9 mouse cellular contexts compared by ENCODE assay signal in the genomic region with DNA sequence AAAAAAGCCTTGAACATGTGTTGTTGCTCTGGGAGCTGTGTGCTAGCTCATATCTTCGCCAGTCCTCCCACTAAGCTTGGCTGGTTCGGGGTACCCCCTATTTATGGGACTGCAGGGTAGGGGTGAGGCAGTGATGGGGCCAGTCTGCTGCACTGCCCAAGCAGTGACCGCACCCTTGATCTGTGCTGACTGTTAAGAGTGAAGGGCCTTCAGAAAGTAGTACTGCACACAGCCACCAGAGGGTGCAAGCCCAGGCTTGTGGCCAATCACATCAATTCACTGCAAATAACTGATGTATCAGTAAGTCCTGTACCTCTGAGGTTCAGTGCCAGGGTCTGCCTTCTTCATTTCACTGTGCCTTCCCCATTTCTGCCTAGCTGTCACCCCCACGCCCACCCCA. TPM values are rescaled to one million over a fixed set of nuclear protein-coding genes. Genes with fewer than 3 reads are reported as not detected.
DNase-seq lines count a peak whose midpoint lies in the region; ATAC-seq lines count a peak whose summit lies in the region.
"Had no signal": no experiment of that assay in that cellular context is flagged by ENCODE, and none has a peak within 500 bp of the region (broad histone marks: within the 10 kb centered on the region; RNA-seq: fewer than 3 reads in every experiment).

No protein-coding gene starts in this region.

- H3K36me3 ChIP-seq in hindbrain, embryonic 10.5 days: peaks cover 43% of the 10 kb centered on the region
- peaks cover 33% of the 10 kb centered on the region for H3K36me3 ChIP-seq in hindbrain, embryonic 13.5 days

- H3K9ac ChIP-seq in hindbrain, embryonic 13.5 days: no peak overlapping the region

- peak; percentile 78 for DNase-seq in hindbrain, embryonic 10.5 days (ENCODE audit: low spot score)
- DNase-seq in cerebellum, adult 8-10 months: peak; percentile 83
- DNase-seq in left cerebral cortex, postnatal 10 days (ENCODE audit: extremely low spot score in 1 of 2, low spot score in 2 of 2): peak; percentile 67 to 80
- peak; percentile 68 for DNase-seq in spleen, adult 12 weeks (ENCODE audit: low spot score)

- peaks cover 20% of the 10 kb centered on the region for H3K4me1 ChIP-seq in hindbrain, embryonic 10.5 days (replicated peaks)
- peaks cover 12% of the 10 kb centered on the region for H3K4me1 ChIP-seq in hindbrain, embryonic 13.5 days (replicated peaks)

- no peak overlapping the region for H3K4me2 ChIP-seq in hindbrain, embryonic 13.5 days

- intact Hi-C loops in left cerebral cortex, postnatal 10 days (cut with DNase I): no loop called here

- H3K4me3 ChIP-seq in hindbrain, embryonic 10.5 days: no peak overlapping the region
- no peak overlapping the region for H3K4me3 ChIP-seq in hindbrain, embryonic 13.5 days
- H3K4me3 ChIP-seq: megakaryocyte, embryonic 14.5 days had no signal

- no peak overlapping the region for H3K27ac ChIP-seq in hindbrain, embryonic 10.5 days
- H3K27ac ChIP-seq in hindbrain, embryonic 13.5 days: no peak overlapping the region

- no peaks in the 10 kb centered on the region for H3K9me3 ChIP-seq in hindbrain, embryonic 10.5 days
- H3K9me3 ChIP-seq in hindbrain, embryonic 13.5 days: no peaks in the 10 kb centered on the region
- H3K9me3 ChIP-seq: megakaryocyte, embryonic 14.5 days had no signal

- 35% methylated on average over 4 of the region's 4 CpGs for WGBS in hindbrain, embryonic 10.5 days
- 36% methylated on average over 4 of the region's 4 CpGs for WGBS in hindbrain, embryonic 13.5 days

- H3K27me3 ChIP-seq in hindbrain, embryonic 10.5 days (ENCODE audit: insufficient read depth, poor library complexity, severe bottlenecking): peaks cover 7% of the 10 kb centered on the region; the same call in 1 of the 2 replicates
- no peaks in the 10 kb centered on the region for H3K27me3 ChIP-seq in hindbrain, embryonic 13.5 days

- ATAC-seq in hindbrain, embryonic 13.5 days (ENCODE audit: low FRiP score): no peak
- ATAC-seq in frontal cortex, adult (ENCODE audit: low TSS enrichment): peak; percentile 13; the same call in 1 of the 2 replicates
- ATAC-seq in inflammation-experienced regulatory T-cells, adult 6 months: peak; percentile 50
- peak; percentile 68 for ATAC-seq in megakaryocyte-erythroid progenitor cell, adult 5-6 weeks (replicated peaks; ENCODE audit: low FRiP score, low TSS enrichment, poor library complexity, severe bottlenecking)

RNA-seq across cellular contexts. Expression of gene Nudt14, which starts 13.9 kb away (rescaled TPM):
- polyA plus RNA-seq in hindbrain, embryonic 10.5 days (2016; fragmentation: Nextera tagmentation; extraction: Ambion mirVana): 79.5 and 83.0 TPM in 2 replicates
- polyA plus RNA-seq in hindbrain, embryonic 13.5 days (2015; fragmentation: Nextera tagmentation; extraction: Ambion mirVana): 59.2 and 59.8 TPM in 2 replicates
- 10 to 100 TPM; 33.0 to 42.6 (median 40.7) TPM for polyA plus RNA-seq in inflammation-experienced regulatory T-cells, adult 6 months (2017; shearing (Covaris generic))
- 10 to 100 TPM; 11.8 to 13.2 TPM for total RNA-seq in left cerebral cortex, postnatal 10 days (2021)
- total RNA-seq in megakaryocyte-erythroid progenitor cell, adult 5-6 weeks (2014; fragmentation: Nextera tagmentation): 9.9 and 22.9 TPM in 2 replicates
- 1.9 and 7.5 TPM in 2 replicates for total RNA-seq in megakaryocyte-erythroid progenitor cell, adult 5-6 weeks (2017)

RNA-seq across cellular contexts. Expression of gene Btbd6, which starts 20.5 kb away (rescaled TPM):
- 22.8 and 27.2 TPM in 2 replicates for polyA plus RNA-seq in hindbrain, embryonic 10.5 days (2016; fragmentation: Nextera tagmentation; extraction: Ambion mirVana)
- polyA plus RNA-seq in hindbrain, embryonic 13.5 days (2015; fragmentation: Nextera tagmentation; extraction: Ambion mirVana): 40.0 and 45.5 TPM in 2 replicates
- polyA plus RNA-seq in inflammation-experienced regulatory T-cells, adult 6 months (2017; shearing (Covaris generic)): 1 to 10 TPM; 7.2 to 8.8 (median 7.3) TPM
- total RNA-seq in left cerebral cortex, postnatal 10 days (2021): 10 to 100 TPM; 61.0 to 61.9 TPM
- total RNA-seq in megakaryocyte-erythroid progenitor cell, adult 5-6 weeks (2014; fragmentation: Nextera tagmentation): 4.2 and 6.5 TPM in 2 replicates
- 5.0 and 8.7 TPM in 2 replicates for total RNA-seq in megakaryocyte-erythroid progenitor cell, adult 5-6 weeks (2017)

RNA-seq across cellular contexts. Expression of gene Jag2, which starts 26.2 kb away (rescaled TPM):
- polyA plus RNA-seq in hindbrain, embryonic 10.5 days (2016; fragmentation: Nextera tagmentation; extraction: Ambion mirVana): 4.7 and 4.8 TPM in 2 replicates
- polyA plus RNA-seq in hindbrain, embryonic 13.5 days (2015; fragmentation: Nextera tagmentation; extraction: Ambion mirVana): 8.4 and 10.7 TPM in 2 replicates
- under 1 TPM; 0.39 to 0.59 (median 0.50) TPM for polyA plus RNA-seq in inflammation-experienced regulatory T-cells, adult 6 months (2017; shearing (Covaris generic))
- 10 to 100 TPM; 60.0 to 60.9 TPM for total RNA-seq in left cerebral cortex, postnatal 10 days (2021)
- total RNA-seq in megakaryocyte-erythroid progenitor cell, adult 5-6 weeks (2014; fragmentation: Nextera tagmentation): 0.11 and 0.99 TPM in 2 replicates
- 0.23 and 5.7 TPM in 2 replicates for total RNA-seq in megakaryocyte-erythroid progenitor cell, adult 5-6 weeks (2017)

RNA-seq across cellular contexts. Expression of gene Brf1, which starts 44.7 kb away (rescaled TPM):
- 55.4 and 57.1 TPM in 2 replicates for polyA plus RNA-seq in hindbrain, embryonic 10.5 days (2016; fragmentation: Nextera tagmentation; extraction: Ambion mirVana)
- 58.3 and 58.6 TPM in 2 replicates for polyA plus RNA-seq in hindbrain, embryonic 13.5 days (2015; fragmentation: Nextera tagmentation; extraction: Ambion mirVana)
- polyA plus RNA-seq in inflammation-experienced regulatory T-cells, adult 6 months (2017; shearing (Covaris generic)): 10 to 100 TPM; 20.2 to 32.0 (median 30.5) TPM
- total RNA-seq in left cerebral cortex, postnatal 10 days (2021): 10 to 100 TPM; 53.8 to 54.2 TPM
- 79.6 and 114 TPM in 2 replicates for total RNA-seq in megakaryocyte-erythroid progenitor cell, adult 5-6 weeks (2014; fragmentation: Nextera tagmentation)
- 58.8 and 83.3 TPM in 2 replicates for total RNA-seq in megakaryocyte-erythroid progenitor cell, adult 5-6 weeks (2017)

RNA-seq across cellular contexts. Expression of gene Pacs2, which starts 58.5 kb away (rescaled TPM):
- polyA plus RNA-seq in hindbrain, embryonic 10.5 days (2016; fragmentation: Nextera tagmentation; extraction: Ambion mirVana): 19.3 and 25.6 TPM in 2 replicates
- polyA plus RNA-seq in hindbrain, embryonic 13.5 days (2015; fragmentation: Nextera tagmentation; extraction: Ambion mirVana): 24.1 and 24.7 TPM in 2 replicates
- polyA plus RNA-seq in inflammation-experienced regulatory T-cells, adult 6 months (2017; shearing (Covaris generic)): 1 to 10 TPM; 5.0 to 8.6 (median 6.8) TPM
- 100 to 1,000 TPM; 126 to 128 TPM for total RNA-seq in left cerebral cortex, postnatal 10 days (2021)
- 31.6 and 33.3 TPM in 2 replicates for total RNA-seq in megakaryocyte-erythroid progenitor cell, adult 5-6 weeks (2014; fragmentation: Nextera tagmentation)
- total RNA-seq in megakaryocyte-erythroid progenitor cell, adult 5-6 weeks (2017): 9.4 and 10.0 TPM in 2 replicates
